Mouse (Mus musculus): Measurements from ENCODE around the gene Urad.

GRCm38 (mm10) chr5:147275761-147276160 lies 46.5 kb downstream of the Urad start:
- TF ChIP-seq EP300 (IDR thresholded peaks at IDR 0.05; ENCODE audit: insufficient read depth, low read depth, low read length) (no peak), CTCF (IDR thresholded peaks at IDR 0.05) (no peak), POLR2A (IDR thresholded peaks at IDR 0.05; ENCODE audit: insufficient read depth, low read depth, low read length) (no peak)

All from heart, adult 2 months (tissue).